Mouse (Mus musculus) liver (tissue): ENCODE results near the gene Wdr35.
"Not testable (repeated sequence)": the region's sequence is repeated elsewhere in the genome, so short reads cannot be mapped to it uniquely, and the experiment has no call there.

ENCODE experiments used
- DNase-seq: peaks from one replicate; pipeline ENCODE4 v3.0.0-alpha.2; 2020; ENCODE audit warnings: mixed read lengths

The Wdr35 gene

GRCm38 (mm10) chr12:9010311-9010710 lies 36.6 kb downstream of the Wdr35 start:
- DNase-seq = no peak

- no peak for DNase-seq
Observed at GRCm38 (mm10) chr12:9016376-9016775, 42.7 kb downstream of the Wdr35 start.

GRCm38 (mm10) chr12:9020431-9020830 lies 46.7 kb downstream of the Wdr35 start:
- no peak for DNase-seq

- no peak for DNase-seq
Observed at GRCm38 (mm10) chr12:9020986-9021385, 47.3 kb downstream of the Wdr35 start.

GRCm38 (mm10) chr12:9023031-9023430 lies 49.3 kb downstream of the Wdr35 start:
- no peak for DNase-seq

- DNase-seq = no peak
Observed at GRCm38 (mm10) chr12:9024071-9024470, 50.4 kb downstream of the Wdr35 start.

GRCm38 (mm10) chr12:9024736-9025135 lies 51.0 kb downstream of the Wdr35 start:
- DNase-seq = no peak

- DNase-seq = no peak
Observed at GRCm38 (mm10) chr12:9026843-9027242, 53.2 kb downstream of the Wdr35 start.

GRCm38 (mm10) chr12:9028816-9029215 lies 55.1 kb downstream of the Wdr35 start:
- DNase-seq = not testable (repeated sequence)

- DNase-seq = no peak
Observed at GRCm38 (mm10) chr12:9029506-9029887, 55.8 kb downstream of the Wdr35 start.

GRCm38 (mm10) chr12:9029888-9030723 lies 56.4 kb downstream of the Wdr35 start, which contains the start of gene Ttc32:
Ttc32 (plus strand) TSS chr12:9029997.
- peak; percentile 87 for DNase-seq

GRCm38 (mm10) chr12:9031166-9031565 lies 57.5 kb downstream of the Wdr35 start:
- DNase-seq = no peak

- DNase-seq = no peak
Observed at GRCm38 (mm10) chr12:9033140-9033539, 59.4 kb downstream of the Wdr35 start.

GRCm38 (mm10) chr12:9036409-9036808 lies 62.7 kb downstream of the Wdr35 start:
- DNase-seq = no peak

GRCm38 (mm10) chr12:9040177-9040576 lies 66.5 kb downstream of the Wdr35 start:
- no peak for DNase-seq

GRCm38 (mm10) chr12:9040686-9041085 lies 67.0 kb downstream of the Wdr35 start:
- no peak for DNase-seq

- DNase-seq = no peak
Observed at GRCm38 (mm10) chr12:9042316-9042715, 68.6 kb downstream of the Wdr35 start.

GRCm38 (mm10) chr12:9042759-9043158 lies 69.1 kb downstream of the Wdr35 start:
- DNase-seq = no peak

GRCm38 (mm10) chr12:9044666-9045065 lies 71.0 kb downstream of the Wdr35 start:
- DNase-seq = no peak

GRCm38 (mm10) chr12:9046674-9047073 lies 73.0 kb downstream of the Wdr35 start:
- no peak for DNase-seq

- no peak for DNase-seq
Observed at GRCm38 (mm10) chr12:9048090-9048489, 74.4 kb downstream of the Wdr35 start.

- peak; percentile 7 for DNase-seq
Observed at GRCm38 (mm10) chr12:9050824-9051223, 77.1 kb downstream of the Wdr35 start.

GRCm38 (mm10) chr12:9052075-9052829 lies 78.6 kb downstream of the Wdr35 start:
- peak; percentile 74 for DNase-seq

- DNase-seq = no peak
Observed at GRCm38 (mm10) chr12:9053345-9053744, 79.7 kb downstream of the Wdr35 start.
